Mouse (Mus musculus) small intestine, adult 2 months (tissue): ENCODE data around the gene Lbh.

Experiments
- CTCF ChIP-seq: fragments of 200-500 bp; IDR thresholded peaks from 2 replicates; pipeline ENCODE4 v1.5.1; 2012; ENCODE audit warnings: low read depth, mild to moderate bottlenecking, control low read depth, inconsistent platforms, low read length, moderate library complexity, mixed read lengths; ENCODE audit not compliant: insufficient replicate concordance, insufficient read length; ENCODE audit errors: extremely low read depth
- POLR2A ChIP-seq: fragments of 200-500 bp; IDR thresholded peaks from 2 replicates; pipeline ENCODE4 v1.6.1; 2012; ENCODE audit warnings: low read depth, mild to moderate bottlenecking, control low read depth, inconsistent platforms, low read length, moderate library complexity

DNA sequence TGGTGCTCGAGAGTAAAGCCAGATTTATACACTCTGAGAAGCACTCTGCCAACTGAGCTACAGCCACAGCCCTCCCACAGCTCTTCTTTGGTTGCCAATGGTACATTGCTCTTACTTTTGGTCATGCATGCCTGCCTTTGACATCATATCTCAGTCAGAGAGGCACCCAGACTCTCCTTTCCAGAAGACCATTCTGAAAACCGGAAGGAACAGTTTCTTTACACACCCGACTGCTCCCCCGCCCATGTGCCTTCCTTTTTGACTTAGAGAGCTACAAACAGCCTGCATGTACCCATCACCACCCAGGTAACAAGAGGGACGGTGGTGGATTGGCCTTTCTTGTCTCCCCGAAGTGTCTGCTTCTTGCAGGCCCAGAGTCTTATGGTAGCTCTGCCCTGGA is 7.0 kb downstream of the Lbh start:
- no peak for TF ChIP-seq CTCF
- no peak for TF ChIP-seq POLR2A
